Mouse (Mus musculus) MEL (cell line): ENCODE measurements at regions not wholly inside any gene's neighbourhood (a gene's known extent, or its start where the extent isn't known, plus 50 kb on each side); places are given as distances from the start of the nearest gene placed in this dataset.

Experiments
- DNase-seq: peaks from one replicate; pipeline ENCODE4 v3.0.0; 2011; ENCODE audit warnings: low read depth, low spot score
- H3K27ac ChIP-seq: 2 replicates; pipeline ENCODE4 v1.5.1; 2012; ENCODE audit warnings: low read depth, mild to moderate bottlenecking, control low read depth, low read length, moderate library complexity; ENCODE audit not compliant: control insufficient read depth
- H3K27me3 ChIP-seq, 2 experiments: fragments of 150-350 bp in 1 of 2; sonication (generic) in 1 of 2; 2 replicates each; pipeline ENCODE4 v1.6.1; 2012; ENCODE audit warnings: low read length in 2 of 2, mild to moderate bottlenecking in 2 of 2, improper control_type of control experiment in 1 of 2, moderate library complexity in 1 of 2; ENCODE audit not compliant: insufficient read depth in 2 of 2, control insufficient read depth in 1 of 2
- H3K36me3 ChIP-seq, 2 experiments: 2 replicates each; pipeline ENCODE4 v1.6.1; 2012 to 2014; ENCODE audit warnings: low read length in 2 of 2, improper control_type of control experiment in 1 of 2, inconsistent platforms in 1 of 2, mild to moderate bottlenecking in 1 of 2; ENCODE audit not compliant: insufficient read depth in 2 of 2, control insufficient read depth in 1 of 2
- H3K4me1 ChIP-seq, 2 experiments: fragments of 150-350 bp in 1 of 2; sonication (generic) in 1 of 2; 2 replicates each; pipeline ENCODE4 v1.6.1; 2012; ENCODE audit warnings: low read length in 2 of 2, improper control_type of control experiment in 1 of 2, mild to moderate bottlenecking in 1 of 2; ENCODE audit not compliant: insufficient read depth in 2 of 2, control insufficient read depth in 1 of 2
- H3K4me3 ChIP-seq, 2 experiments: fragments of 150-350 bp in 1 of 2; sonication (generic) in 1 of 2; 2 replicates each; pipeline ENCODE4 v1.5.1; 2012; ENCODE audit warnings: low read depth in 2 of 2, low read length in 2 of 2, mild to moderate bottlenecking in 2 of 2, moderate library complexity in 2 of 2, control low read depth in 1 of 2, improper control_type of control experiment in 1 of 2; ENCODE audit not compliant: control insufficient read depth in 1 of 2, insufficient read depth in 1 of 2
- H3K79me2 ChIP-seq: 2 replicates; pipeline ENCODE4 v1.6.1; 2012; ENCODE audit warnings: mild to moderate bottlenecking, low read length, moderate library complexity; ENCODE audit not compliant: control insufficient read depth, poor library complexity, insufficient read depth
- H3K9ac ChIP-seq: 2 replicates; pipeline ENCODE4 v1.6.1; 2012; ENCODE audit warnings: low read depth, mild to moderate bottlenecking, control low read depth, low read length, moderate library complexity; ENCODE audit not compliant: control insufficient read depth, poor library complexity, severe bottlenecking
- H3K9me3 ChIP-seq: fragments of 150-350 bp; sonication (generic); replicated peaks from 2 replicates; pipeline ENCODE4 v1.6.1; 2012; ENCODE audit warnings: mild to moderate bottlenecking, low read length, improper control_type of control experiment, moderate library complexity; ENCODE audit not compliant: insufficient read depth
- CHD1 ChIP-seq: IDR thresholded peaks from 2 replicates; pipeline ENCODE4 v1.6.1; 2012; ENCODE audit warnings: low read depth, mild to moderate bottlenecking, inconsistent platforms, low read length, improper control_type of control experiment
- CHD2 ChIP-seq: IDR thresholded peaks from 2 replicates; pipeline ENCODE4 v1.6.1; 2011; ENCODE audit warnings: low read length, improper control_type of control experiment
- CTCF ChIP-seq, 3 experiments: IDR thresholded peaks in 2 of 3; conservative IDR thresholded peaks in 1 of 3; 2 replicates each; pipeline ENCODE4 v1.5.1; 2011 to 2012; ENCODE audit warnings: low read length in 3 of 3, low read depth in 2 of 3, mild to moderate bottlenecking in 2 of 3, improper control_type of control experiment in 1 of 3, inconsistent platforms in 1 of 3, mixed read lengths in 1 of 3, moderate library complexity in 1 of 3; ENCODE audit not compliant: control insufficient read depth in 1 of 3, insufficient read depth in 1 of 3, poor library complexity in 1 of 3, severe bottlenecking in 1 of 3
- E2F4 ChIP-seq: IDR thresholded peaks from 2 replicates; pipeline ENCODE4 v1.6.1; 2011; ENCODE audit warnings: low read depth, low read length, improper control_type of control experiment, borderline replicate concordance
- ELF1 ChIP-seq: IDR thresholded peaks from 2 replicates; pipeline ENCODE4 v1.6.1; 2014; ENCODE audit warnings: low read depth, mild to moderate bottlenecking, inconsistent platforms, low read length, improper control_type of control experiment, moderate library complexity
- EP300 ChIP-seq, 2 experiments: IDR thresholded peaks; 2 replicates each; pipeline ENCODE4 v1.6.1; 2011; ENCODE audit warnings: improper control_type of control experiment in 2 of 2, low read length in 2 of 2, low read depth in 1 of 2, mild to moderate bottlenecking in 1 of 2
- GATA1 ChIP-seq: IDR thresholded peaks from 2 replicates; pipeline ENCODE4 v1.6.1; 2011; ENCODE audit warnings: low read depth, low read length, improper control_type of control experiment
- HCFC1 ChIP-seq: IDR thresholded peaks from 2 replicates; pipeline ENCODE4 v1.6.1; 2012; ENCODE audit warnings: low read depth, mild to moderate bottlenecking, inconsistent platforms, low read length, improper control_type of control experiment, moderate library complexity
- JUND ChIP-seq: IDR thresholded peaks from 2 replicates; pipeline ENCODE4 v1.6.1; 2011; ENCODE audit warnings: low read depth, mild to moderate bottlenecking, improper control_type of control experiment, low read length
- KAT2A ChIP-seq: conservative IDR thresholded peaks from 2 replicates; pipeline ENCODE4 v1.6.1; 2012; ENCODE audit warnings: low read depth, low read length, improper control_type of control experiment, inconsistent platforms
- MAFK ChIP-seq: IDR thresholded peaks from 2 replicates; pipeline ENCODE4 v1.6.1; 2011; ENCODE audit warnings: low read depth, mild to moderate bottlenecking, low read length, improper control_type of control experiment, borderline replicate concordance
- MAX ChIP-seq: IDR thresholded peaks from 2 replicates; pipeline ENCODE4 v1.6.1; 2011; ENCODE audit warnings: low read length, improper control_type of control experiment
- MYC ChIP-seq: IDR thresholded peaks from 2 replicates; pipeline ENCODE4 v1.6.1; 2011; ENCODE audit warnings: low read depth, mild to moderate bottlenecking, low read length, improper control_type of control experiment, moderate library complexity
- NELFE ChIP-seq: IDR thresholded peaks from 2 replicates; pipeline ENCODE4 v1.6.1; 2011; ENCODE audit warnings: low read depth, low read length, improper control_type of control experiment
- POLR2A ChIP-seq, 2 experiments: IDR thresholded peaks; 2 replicates each; pipeline ENCODE4 v1.6.1; 2011 to 2012; ENCODE audit warnings: low read length in 2 of 2, mild to moderate bottlenecking in 2 of 2, control low read depth in 1 of 2, improper control_type of control experiment in 1 of 2, low read depth in 1 of 2, moderate library complexity in 1 of 2; ENCODE audit not compliant: control insufficient read depth in 1 of 2, insufficient read depth in 1 of 2, poor library complexity in 1 of 2
- RAD21 ChIP-seq: IDR thresholded peaks from 2 replicates; pipeline ENCODE4 v1.6.1; 2011; ENCODE audit warnings: mild to moderate bottlenecking, low read depth, low read length, improper control_type of control experiment
- RCOR1 ChIP-seq: IDR thresholded peaks from 2 replicates; pipeline ENCODE4 v1.6.1; 2012; ENCODE audit warnings: low read depth, mild to moderate bottlenecking, inconsistent platforms, low read length, improper control_type of control experiment
- SMC3 ChIP-seq: IDR thresholded peaks from 2 replicates; pipeline ENCODE4 v1.6.1; 2011; ENCODE audit warnings: low read depth, low read length, improper control_type of control experiment
- TBP ChIP-seq: IDR thresholded peaks from 2 replicates; pipeline ENCODE4 v1.8.0; 2011; ENCODE audit warnings: low read depth, low read length, improper control_type of control experiment
- USF1 ChIP-seq: IDR thresholded peaks from 2 replicates; pipeline ENCODE4 v1.6.1; 2014; ENCODE audit warnings: low read depth, mild to moderate bottlenecking, inconsistent platforms, low read length, improper control_type of control experiment, moderate library complexity
- USF2 ChIP-seq, 2 experiments: IDR thresholded peaks; 2 replicates each; pipeline ENCODE4 v1.6.1; 2011 to 2012; ENCODE audit warnings: improper control_type of control experiment in 2 of 2, low read length in 2 of 2, borderline replicate concordance in 1 of 2, inconsistent platforms in 1 of 2, low read depth in 1 of 2, mild to moderate bottlenecking in 1 of 2; ENCODE audit not compliant: insufficient read depth in 1 of 2
- ZC3H11A ChIP-seq: IDR thresholded peaks from 2 replicates; pipeline ENCODE4 v1.6.1; 2012; ENCODE audit warnings: low read depth, mild to moderate bottlenecking, inconsistent platforms, low read length, improper control_type of control experiment
- ZKSCAN1 ChIP-seq: IDR thresholded peaks from 2 replicates; pipeline ENCODE4 v1.6.1; 2012; ENCODE audit warnings: low read depth, mild to moderate bottlenecking, inconsistent platforms, low read length, improper control_type of control experiment, moderate library complexity
- ZNF384 ChIP-seq: IDR thresholded peaks from 2 replicates; pipeline ENCODE4 v1.6.1; 2012; ENCODE audit warnings: low read depth, mild to moderate bottlenecking, inconsistent platforms, low read length, improper control_type of control experiment

DNA sequence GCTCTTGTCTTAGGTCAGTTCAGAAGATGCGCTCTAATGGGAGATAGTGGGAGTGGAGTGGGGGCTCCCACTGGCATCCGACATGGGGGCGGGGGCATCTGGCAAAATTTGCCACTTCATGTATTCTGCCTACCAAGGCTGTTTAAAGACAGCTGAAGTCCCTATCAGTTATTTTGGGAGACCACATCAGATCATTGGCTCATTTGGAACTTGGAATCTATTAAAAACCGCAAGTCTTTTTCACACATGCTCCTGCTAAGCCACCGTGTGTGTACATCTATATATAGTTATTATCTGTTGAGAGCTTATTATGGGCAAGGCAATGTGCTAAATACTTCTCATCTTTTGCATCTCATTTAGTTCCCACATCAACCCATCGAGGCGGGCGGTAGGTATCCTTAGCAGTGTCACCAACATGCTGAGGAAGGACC, 95.0 kb upstream of the 1700024P04Rik start:
- H3K79me2 ChIP-seq: no peaks in the 10 kb centered on the region
- no peak for TF ChIP-seq RCOR1
- TF ChIP-seq TBP: no peak
- TF ChIP-seq USF1: no peak
- TF ChIP-seq MAX: no peak
- TF ChIP-seq, all 39 proteins: peak for 0
- H3K4me3 ChIP-seq: no peak overlapping the region
- no peak overlapping the region for H3K27ac ChIP-seq
- no peak for DNase-seq
- H3K4me1 ChIP-seq: no peaks in the 10 kb centered on the region
- H3K36me3 ChIP-seq: no peaks in the 10 kb centered on the region
- H3K27me3 ChIP-seq: no peaks in the 10 kb centered on the region
- H3K9ac ChIP-seq: no peak overlapping the region
- no peaks in the 10 kb centered on the region for H3K9me3 ChIP-seq

DNA sequence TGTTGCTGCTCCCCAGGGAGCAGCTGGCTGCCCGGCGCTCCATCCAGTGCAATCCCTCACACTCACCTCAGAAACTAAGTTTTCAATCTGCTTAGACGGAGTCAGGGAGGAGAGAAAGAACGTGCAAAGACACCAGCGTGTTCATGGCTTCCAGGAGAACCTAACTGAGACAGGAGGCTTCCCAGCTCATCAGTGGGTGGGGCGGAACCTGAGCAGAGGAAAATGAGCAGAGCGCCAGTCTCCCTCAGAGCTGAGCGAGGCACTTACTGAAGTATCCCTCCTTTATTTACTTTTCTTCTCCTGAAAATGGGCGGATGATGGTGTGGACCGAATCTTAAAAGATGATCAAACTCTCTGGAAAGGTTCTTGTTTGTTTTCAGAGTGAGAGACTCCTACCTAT, 94.3 kb upstream of the 1700024P04Rik start:
- no peak for DNase-seq
- Histone ChIP-seq H3K4me1 (no peaks in the 10 kb centered on the region), H3K27me3 (no peaks in the 10 kb centered on the region), H3K36me3 (no peaks in the 10 kb centered on the region), H3K4me3 (no peak overlapping the region), H3K9ac (no peak overlapping the region), H3K79me2 (no peaks in the 10 kb centered on the region)
- TF ChIP-seq MYC: no peak
- no peak for TF ChIP-seq GATA1
- TF ChIP-seq SMC3: no peak
- TF ChIP-seq CTCF (IDR thresholded peaks at IDR 0.05 in 2 of 3, conservative IDR thresholded peaks at IDR 0.05 in 1 of 3; ENCODE audit: control insufficient read depth in 1 of 3, insufficient read depth in 1 of 3, low read depth in 2 of 3, low read length in 3 of 3, poor library complexity in 1 of 3, severe bottlenecking in 1 of 3): no peak
- TF ChIP-seq RAD21: no peak
- no peak for TF ChIP-seq CHD2
- TF ChIP-seq MAFK: no peak
- TF ChIP-seq JUND: no peak
- TF ChIP-seq ZNF384: no peak
- TF ChIP-seq ZKSCAN1: no peak
- no peak for TF ChIP-seq KAT2A
- TF ChIP-seq, all 39 proteins: peak for 0
- H3K27ac ChIP-seq: no peak overlapping the region
- H3K9me3 ChIP-seq: no peaks in the 10 kb centered on the region

DNA sequence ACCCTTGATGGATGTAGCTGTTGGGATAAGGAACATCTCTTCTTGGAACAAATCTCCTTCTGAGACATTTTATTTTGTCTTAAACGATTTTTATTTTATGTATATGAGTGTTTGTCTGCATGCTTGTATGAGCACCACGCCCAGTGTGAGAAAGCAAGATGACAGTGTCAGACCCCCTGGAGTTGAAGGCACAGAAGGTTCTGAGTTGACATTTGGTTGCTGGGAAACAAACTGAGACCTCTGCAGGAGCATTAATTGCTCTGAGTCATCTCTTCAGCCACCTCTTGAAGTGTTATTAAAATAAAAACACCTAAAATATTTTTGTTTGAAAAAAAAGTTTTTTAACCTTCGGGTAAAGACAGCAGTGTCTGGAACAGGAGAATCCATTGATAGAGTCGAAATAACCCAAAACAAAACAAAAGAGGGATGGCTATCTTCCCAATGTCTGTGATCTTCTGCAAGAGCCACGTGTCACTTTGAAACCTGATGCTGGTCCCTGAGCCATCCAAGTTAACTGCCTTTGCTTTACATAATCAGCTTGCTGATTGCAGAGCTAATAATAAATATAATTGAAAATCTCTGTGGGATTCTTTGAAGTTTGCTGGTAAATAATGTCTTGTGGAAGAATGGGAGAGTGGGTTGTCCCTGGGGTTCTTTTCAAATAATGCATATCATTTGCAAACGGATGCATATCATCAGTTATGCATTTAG, 92.8 kb upstream of the 1700024P04Rik start:
- no peak for DNase-seq
- H3K79me2 ChIP-seq: no peaks in the 10 kb centered on the region
- TF ChIP-seq MYC (no peak), HCFC1 (no peak), TBP (no peak), RAD21 (no peak), GATA1 (no peak), E2F4 (no peak), ZC3H11A (no peak), EP300 (IDR thresholded peaks at IDR 0.05; ENCODE audit: low read depth in 1 of 2, low read length in 2 of 2) (no peak), RCOR1 (no peak), USF2 (IDR thresholded peaks at IDR 0.05; ENCODE audit: borderline replicate concordance in 1 of 2, insufficient read depth in 1 of 2, low read depth in 1 of 2, low read length in 2 of 2) (no peak), NELFE (no peak), ELF1 (no peak), CHD1 (no peak), POLR2A (IDR thresholded peaks at IDR 0.05; ENCODE audit: control insufficient read depth in 1 of 2, insufficient read depth in 1 of 2, low read depth in 1 of 2, low read length in 2 of 2, poor library complexity in 1 of 2) (no peak), MAFK (no peak)

More for the DNA sequence above, 92.8 kb upstream of the 1700024P04Rik start:
- Histone ChIP-seq H3K27ac (no peak overlapping the region), H3K4me1 (no peaks in the 10 kb centered on the region), H3K36me3 (no peaks in the 10 kb centered on the region), H3K4me3 (no peak overlapping the region), H3K9me3 (no peaks in the 10 kb centered on the region), H3K27me3 (no peaks in the 10 kb centered on the region), H3K9ac (no peak overlapping the region)
